Mouse (Mus musculus): ENCODE results near the gene Fbxl16.

Fbxl16 gene

GRCm38 (mm10) chr17:25829558-25830017 is 20.7 kb downstream of the Fbxl16 start:
- no peak for DNase-seq

GRCm38 (mm10) chr17:25830200-25830753 is 21.4 kb downstream of the Fbxl16 start:
- DNase-seq, result no peak

- DNase-seq, result no peak
Observed at GRCm38 (mm10) chr17:25830806-25831431, 22.0 kb downstream of the Fbxl16 start.

- DNase-seq, result no peak
Observed at GRCm38 (mm10) chr17:25831451-25832281, 22.8 kb downstream of the Fbxl16 start.

- peak; percentile 100 for DNase-seq
Observed at GRCm38 (mm10) chr17:25832436-25833290, 23.8 kb downstream of the Fbxl16 start.

GRCm38 (mm10) chr17:25833291-25833663 is 24.4 kb downstream of the Fbxl16 start, which contains the start of gene Stub1:
Stub1 (minus strand) TSS chr17:25833404.
- peak; percentile 98 for DNase-seq

GRCm38 (mm10) chr17:25833961-25834594 is 25.2 kb downstream of the Fbxl16 start:
- DNase-seq, result peak; percentile 86

GRCm38 (mm10) chr17:25834595-25835222 is 25.8 kb downstream of the Fbxl16 start:
- DNase-seq, result peak; percentile 47

- DNase-seq, result no peak
Observed at GRCm38 (mm10) chr17:25835301-25835700, 26.4 kb downstream of the Fbxl16 start.

- no peak for DNase-seq
Observed at GRCm38 (mm10) chr17:25835816-25836215, 26.9 kb downstream of the Fbxl16 start.

- peak; percentile 60 for DNase-seq
Observed at GRCm38 (mm10) chr17:25836397-25837075, 27.7 kb downstream of the Fbxl16 start.

- peak; percentile 75 for DNase-seq
Observed at GRCm38 (mm10) chr17:25837076-25837410, 28.2 kb downstream of the Fbxl16 start, which contains the start of gene Rhbdl1. Rhbdl1 (minus strand) TSS chr17:25837295.

GRCm38 (mm10) chr17:25837533-25837932 is 28.6 kb downstream of the Fbxl16 start:
- DNase-seq, result no peak

- no peak for DNase-seq
Observed at GRCm38 (mm10) chr17:25838904-25839303, 30.0 kb downstream of the Fbxl16 start.

GRCm38 (mm10) chr17:25839455-25840235 is 30.8 kb downstream of the Fbxl16 start:
- peak; percentile 74 for DNase-seq

GRCm38 (mm10) chr17:25840519-25840918 is 31.6 kb downstream of the Fbxl16 start:
- DNase-seq, result no peak

GRCm38 (mm10) chr17:25841117-25841880 is 32.4 kb downstream of the Fbxl16 start, which contains the start of gene Gm20683:
Gm20683 (minus strand) TSS chr17:25841763.
- no peak for DNase-seq

- no peak for DNase-seq
Observed at GRCm38 (mm10) chr17:25842509-25842908, 33.6 kb downstream of the Fbxl16 start.

- no peak for DNase-seq
Observed at GRCm38 (mm10) chr17:25843122-25843521, 34.2 kb downstream of the Fbxl16 start.
